Mouse (Mus musculus) kidney, postnatal 0 days (tissue): ENCODE results near the gene Trip6. TPM values are rescaled to one million over a fixed set of nuclear protein-coding genes. Genes with fewer than 3 reads are reported as not detected.

Source experiments
- ATAC-seq: fragments of 200-750 bp; cut with Nextera tagmentation; replicated peaks from 2 replicates; pipeline ENCODE4 v1.8.0; 2017; ENCODE audit warnings: low read depth, moderate number of reproducible peaks, moderate TSS enrichment, moderate library complexity; ENCODE audit not compliant: low FRiP score
- DNase-seq: peaks from one replicate; pipeline ENCODE4 v3.0.0-alpha.2; 2016; ENCODE audit warnings: low spot score
- H3K27ac ChIP-seq: fragments of 300-500 bp; sonication (generic); 2 replicates; pipeline ENCODE4 v1.5.1; 2014; ENCODE audit warnings: mild to moderate bottlenecking
- H3K27me3 ChIP-seq: fragments of 300-500 bp; sonication (generic); 2 replicates; pipeline ENCODE4 v1.6.1; 2014; ENCODE audit warnings: low read length, mixed read lengths; ENCODE audit not compliant: insufficient read depth
- H3K36me3 ChIP-seq: fragments of 300-500 bp; sonication (generic); 2 replicates; pipeline ENCODE4 v1.6.1; 2014; ENCODE audit warnings: low read length, mixed read lengths; ENCODE audit not compliant: insufficient read depth
- H3K4me1 ChIP-seq: fragments of 300-500 bp; sonication (generic); replicated peaks from 2 replicates; pipeline ENCODE4 v1.6.1; 2014; ENCODE audit warnings: antibody characterized with exemption, low read length, mixed read lengths; ENCODE audit not compliant: insufficient read depth
- H3K4me2 ChIP-seq: fragments of 300-500 bp; sonication (generic); 2 replicates; pipeline ENCODE4 v1.6.1; 2014; ENCODE audit warnings: mild to moderate bottlenecking, low read length, moderate library complexity, mixed read lengths
- H3K4me3 ChIP-seq: fragments of 300-500 bp; sonication (generic); replicated peaks from 2 replicates; pipeline ENCODE4 v1.5.1; 2014; ENCODE audit warnings: low read depth, low read length
- H3K9ac ChIP-seq: fragments of 300-500 bp; sonication (generic); 2 replicates; pipeline ENCODE4 v1.6.1; 2014; ENCODE audit warnings: low read depth, low read length
- H3K9me3 ChIP-seq: fragments of 300-500 bp; sonication (generic); replicated peaks from 2 replicates; pipeline ENCODE4 v1.6.1; 2016; ENCODE audit warnings: low read length, inconsistent platforms, mixed read lengths
- CTCF ChIP-seq: IDR thresholded peaks from 2 replicates; pipeline ENCODE4 v1.5.1; 2016; ENCODE audit warnings: antibody characterized with exemption, low read depth, mild to moderate bottlenecking, moderate library complexity
- WGBS: fragments of 180-500 bp; shearing (Covaris S2); extraction: QIAGEN DNeasy Blood & Tissue Kit; methylation state at CpG from one replicate; pipeline ENCODE4 v1.1.7; 2014; 5-methylcytosine and 5-hydroxymethylcytosine counted together
- polyA plus RNA-seq: library from polyadenylated mRNA; unstranded; fragments of >200 nt; fragmentation: Nextera tagmentation; extraction: Ambion mirVana; gene quantifications from 2 replicates; pipeline ENCODE4 v1.2.1, GENCODE M21; 2015

Gene Trip6
- polyA plus RNA-seq, result 74.8 and 75.6 TPM in 2 replicates

DNA sequence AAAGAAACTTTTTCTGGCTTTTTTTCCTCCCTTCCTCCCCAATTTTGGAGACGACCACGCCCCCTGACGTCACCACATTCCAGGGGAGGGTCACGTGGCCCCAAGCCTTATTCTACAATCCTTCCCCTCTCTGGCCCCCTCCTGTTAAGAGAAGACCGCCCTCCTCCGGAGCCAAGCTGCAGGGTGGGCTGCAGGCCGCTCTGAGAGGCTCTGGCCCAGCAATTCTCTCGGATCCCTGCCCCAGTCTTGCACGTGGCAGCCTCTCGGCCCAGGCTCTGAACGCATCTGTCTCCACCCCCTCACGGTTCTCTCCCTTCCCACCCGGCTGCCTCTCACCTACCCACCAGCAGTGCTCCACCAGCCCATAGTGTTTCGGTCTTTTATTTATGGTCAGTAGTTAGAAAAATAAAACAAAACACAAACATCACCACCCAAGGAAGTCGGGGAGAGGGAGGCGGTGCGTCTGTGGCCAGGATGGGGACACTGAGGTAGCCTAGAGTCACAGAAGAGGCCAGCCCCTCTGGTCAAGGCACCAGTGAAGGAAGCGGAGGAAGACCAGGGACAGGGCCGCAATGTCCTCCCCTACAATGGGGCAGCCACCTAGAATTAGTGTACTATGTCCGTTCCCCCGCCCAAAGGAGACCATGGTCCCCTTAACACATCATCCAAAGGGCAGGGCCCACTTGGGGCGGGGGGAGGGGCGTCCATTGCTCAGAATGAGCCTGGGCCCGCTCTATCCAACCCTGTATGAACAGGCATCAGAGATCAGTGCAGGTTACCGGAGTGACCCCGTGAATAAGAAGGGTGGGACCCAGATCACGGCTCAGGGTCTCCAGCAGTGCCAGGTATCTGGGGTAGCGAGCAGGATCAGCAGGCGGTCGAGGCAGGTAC lies at the start of gene Trip6:
Gene Trip6 (minus strand): TSS at position 212 of the 891 bp plus-strand sequence.
- Histone ChIP-seq H3K36me3 (peaks cover 19% of the 10 kb centered on the region), H3K27ac (peak within 1 kb of the TSS; percentile 97), H3K4me1 (peaks cover 26% of the 10 kb centered on the region), H3K9ac (peak within 1 kb of the TSS; percentile 85), H3K9me3 (no peaks in the 10 kb centered on the region), H3K4me3 (peak within 1 kb of the TSS; percentile 78), H3K4me2 (peak within 1 kb of the TSS; percentile 96), H3K27me3 (no peaks in the 10 kb centered on the region)
- DNase-seq (peak; percentile 98), ATAC-seq (peak; percentile 89)
- 17% methylated on average over 30 of the region's 30 CpGs for WGBS
- peak; percentile 53 for TF ChIP-seq CTCF

DNA sequence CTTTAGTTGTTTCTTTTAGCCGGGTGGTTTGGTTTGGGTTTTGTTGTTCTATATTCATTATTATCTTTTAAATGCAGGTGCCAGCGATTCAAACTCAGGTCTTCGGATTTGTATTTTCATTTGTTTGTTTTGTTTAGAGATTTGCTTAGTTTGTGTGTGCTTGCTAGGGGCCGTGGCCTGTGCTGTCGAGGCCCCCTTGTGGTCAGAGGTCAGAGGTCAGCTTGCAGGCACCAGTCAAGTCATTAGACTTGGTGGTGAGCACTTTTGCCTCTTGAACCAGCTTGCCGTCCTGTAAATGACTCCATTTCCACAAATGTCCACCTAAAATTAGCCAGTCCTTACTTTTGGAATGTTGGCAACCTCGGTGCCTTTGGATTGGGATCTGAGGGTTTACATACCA lies 44.2 kb upstream of the Trip6 start:
- no peaks in the 10 kb centered on the region for H3K27me3 ChIP-seq
- no peak overlapping the region for H3K4me2 ChIP-seq
- 41% methylated on average over 7 of the region's 7 CpGs for WGBS
- no peak for ATAC-seq
- no peak overlapping the region for H3K27ac ChIP-seq
- no peak overlapping the region for H3K9ac ChIP-seq
- no peaks in the 10 kb centered on the region for H3K9me3 ChIP-seq
- H3K4me3 ChIP-seq, result no peak overlapping the region
- no peaks in the 10 kb centered on the region for H3K4me1 ChIP-seq
- no peak for DNase-seq
- peak; percentile 12; the same call in 1 of the 2 replicates for TF ChIP-seq CTCF
- H3K36me3 ChIP-seq, result peaks cover 88% of the 10 kb centered on the region

DNA sequence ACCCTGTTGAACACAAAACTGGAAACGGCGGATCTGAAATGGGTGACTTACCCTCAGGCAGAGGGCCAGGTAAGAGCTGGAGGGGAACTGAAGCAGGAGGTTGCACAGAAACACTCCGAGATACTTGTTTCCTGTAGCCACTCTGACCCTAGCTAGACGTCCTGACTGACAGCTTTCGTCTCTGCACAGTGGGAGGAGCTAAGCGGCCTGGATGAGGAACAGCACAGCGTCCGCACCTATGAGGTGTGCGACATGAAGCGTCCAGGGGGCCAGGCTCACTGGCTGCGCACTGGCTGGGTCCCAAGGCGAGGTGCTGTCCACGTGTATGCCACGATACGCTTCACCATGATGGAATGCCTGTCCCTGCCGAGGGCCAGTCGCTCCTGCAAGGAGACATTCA lies 39.9 kb upstream of the Trip6 start:
- Histone ChIP-seq H3K36me3 (peaks cover 47% of the 10 kb centered on the region), H3K27ac (no peak overlapping the region), H3K9me3 (no peaks in the 10 kb centered on the region), H3K4me1 (peaks cover 16% of the 10 kb centered on the region; the same call in 1 of the 2 replicates), H3K27me3 (no peaks in the 10 kb centered on the region), H3K4me3 (no peak overlapping the region), H3K9ac (0 out of 2 replicates have a peak overlapping the region, but pooled peaks have one; percentile 13), H3K4me2 (peak overlapping the region; percentile 35)
- TF ChIP-seq CTCF, result no peak
- ATAC-seq, result no peak
- 74% methylated on average over 17 of the region's 17 CpGs for WGBS
- no peak for DNase-seq

DNA sequence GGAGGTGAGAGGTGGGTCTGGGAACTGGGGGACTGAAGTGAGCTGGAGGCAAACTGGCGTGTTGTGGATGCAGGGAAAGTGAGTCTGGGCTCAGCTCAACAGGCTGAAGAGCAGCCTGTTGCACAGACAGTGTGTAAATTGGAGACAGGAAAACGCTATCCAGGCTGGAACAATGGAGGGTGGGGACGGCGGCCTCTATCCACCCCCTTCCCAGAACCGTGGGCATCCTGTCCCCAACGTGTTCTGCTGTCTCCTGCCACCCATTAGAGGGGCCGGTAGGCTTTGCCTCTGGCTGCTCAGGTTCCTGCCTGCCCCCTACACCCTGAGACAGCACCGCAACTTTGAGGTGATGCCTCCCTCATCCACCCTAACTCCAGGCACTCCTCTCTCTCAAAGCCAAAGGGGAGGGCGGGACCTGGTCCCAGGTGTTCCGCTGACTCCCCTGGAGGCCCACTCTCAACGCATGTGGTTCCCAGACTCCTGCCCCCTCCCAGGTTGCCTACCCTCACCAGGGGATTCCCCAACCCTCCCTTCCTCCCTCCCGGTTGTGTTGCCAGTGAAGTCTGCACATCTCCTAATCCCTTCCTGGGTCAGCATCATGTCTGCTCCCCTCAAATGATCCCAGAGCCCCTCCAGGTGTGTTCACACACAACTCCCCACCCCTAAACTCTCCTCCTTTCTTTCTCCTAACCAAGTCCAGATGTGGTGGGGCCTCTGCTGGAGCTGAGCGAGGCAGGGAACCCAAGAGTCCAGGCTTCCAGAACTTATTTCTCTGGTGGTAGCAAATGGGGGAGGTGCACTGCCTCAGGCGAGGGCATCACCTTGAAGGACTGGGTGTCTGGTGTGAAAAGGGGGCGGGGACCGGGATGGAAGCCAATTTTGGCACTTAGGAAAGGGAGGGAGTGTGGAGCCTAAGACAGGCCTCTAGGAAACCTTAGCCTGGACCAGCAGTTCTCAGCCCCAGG lies 38.1 kb upstream of the Trip6 start:
- peaks cover 26% of the 10 kb centered on the region for H3K4me1 ChIP-seq
- H3K36me3 ChIP-seq, result peaks cover 33% of the 10 kb centered on the region
- TF ChIP-seq CTCF, result no peak
- H3K4me3 ChIP-seq, result peak overlapping the region; percentile 90
- ATAC-seq, result no peak
- 8% methylated on average over 16 of the region's 16 CpGs for WGBS
- H3K27ac ChIP-seq, result peak overlapping the region; percentile 98
- peak overlapping the region; percentile 76 for H3K4me2 ChIP-seq
- H3K27me3 ChIP-seq, result no peaks in the 10 kb centered on the region
- H3K9me3 ChIP-seq, result no peaks in the 10 kb centered on the region
- H3K9ac ChIP-seq, result peak overlapping the region; percentile 92
- DNase-seq, result peak; percentile 46

DNA sequence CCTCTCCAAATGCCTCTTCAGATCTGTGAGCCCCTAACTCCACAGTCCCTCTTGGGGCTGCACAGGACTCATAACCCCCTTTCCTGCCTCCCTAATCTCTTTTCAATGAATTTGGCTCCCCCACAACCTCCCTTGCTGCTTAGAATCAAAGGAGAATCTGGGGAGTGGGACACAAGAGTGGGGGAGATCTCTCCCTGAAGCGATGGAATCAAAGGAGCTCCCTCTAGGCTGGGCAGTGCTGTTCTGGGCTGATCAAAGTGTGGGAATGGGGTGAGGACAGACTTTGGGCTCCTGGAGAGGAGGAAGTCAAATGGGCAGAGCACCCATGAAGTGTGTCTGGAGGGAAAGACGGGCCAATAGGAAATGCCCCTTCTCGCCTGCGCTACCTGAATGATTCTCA lies 37.2 kb upstream of the Trip6 start:
- ATAC-seq, result no peak
- no peaks in the 10 kb centered on the region for H3K9me3 ChIP-seq
- no peak for TF ChIP-seq CTCF
- DNase-seq, result no peak
- H3K9ac ChIP-seq, result peak overlapping the region; percentile 92
- peak overlapping the region; percentile 76 for H3K4me2 ChIP-seq
- H3K4me1 ChIP-seq, result peaks cover 33% of the 10 kb centered on the region
- WGBS, result 4% methylated on average over 4 of the region's 4 CpGs
- peak overlapping the region; percentile 98 for H3K27ac ChIP-seq
- H3K36me3 ChIP-seq, result peaks cover 27% of the 10 kb centered on the region
- H3K4me3 ChIP-seq, result peak overlapping the region; percentile 90
- no peaks in the 10 kb centered on the region for H3K27me3 ChIP-seq

DNA sequence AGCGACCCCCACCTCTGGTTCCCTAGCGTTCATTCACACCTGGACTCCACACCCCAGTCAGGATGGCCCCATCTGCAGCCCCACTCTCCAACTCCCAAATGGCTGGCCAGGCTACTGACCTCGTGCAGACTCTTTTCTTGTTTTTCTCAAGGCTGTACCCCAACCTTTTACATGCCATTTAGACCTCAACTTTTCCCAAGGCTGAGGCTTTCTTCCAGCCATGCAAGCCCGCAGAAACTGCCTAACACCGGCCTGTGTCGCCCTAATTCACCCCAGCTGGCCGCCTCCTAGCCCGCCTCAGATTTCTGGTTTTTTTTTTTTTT lies 36.8 kb upstream of the Trip6 start:
- Histone ChIP-seq H3K27ac (peak overlapping the region; percentile 98), H3K4me1 (peaks cover 33% of the 10 kb centered on the region), H3K36me3 (peaks cover 24% of the 10 kb centered on the region), H3K27me3 (no peaks in the 10 kb centered on the region), H3K4me2 (peak overlapping the region; percentile 76), H3K9ac (peak overlapping the region; percentile 92), H3K4me3 (peak overlapping the region; percentile 90), H3K9me3 (no peaks in the 10 kb centered on the region)
- no peak for DNase-seq
- WGBS, result 1% methylated on average over 8 of the region's 8 CpGs
- no peak for TF ChIP-seq CTCF
- no peak for ATAC-seq
